Mouse (Mus musculus): Measurements from ENCODE around the gene Rnf41. TPM values are rescaled to one million over a fixed set of nuclear protein-coding genes. Genes with fewer than 3 reads are reported as not detected.

The Rnf41 gene
- polyA plus RNA-seq, 1 experiment from 2014 or later = 29.9 TPM

DNA sequence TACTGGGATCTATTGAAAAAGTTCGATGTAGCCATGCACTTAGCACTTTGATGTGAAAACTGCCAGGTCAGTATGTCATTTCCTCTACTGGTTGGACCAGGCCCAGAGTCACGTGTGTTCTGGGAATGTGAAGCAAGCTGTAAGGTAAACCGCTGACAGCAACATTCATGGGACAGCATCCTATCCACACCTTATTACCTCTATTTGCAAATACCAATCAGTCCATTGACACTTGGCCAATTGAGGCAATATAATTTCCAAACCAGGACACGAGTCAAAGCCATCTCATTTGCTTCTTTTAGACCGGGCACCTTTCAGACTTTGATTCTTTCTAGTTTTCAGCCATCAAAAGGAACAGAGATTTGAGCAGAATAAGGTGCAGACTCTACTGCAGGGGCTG is 17.6 kb downstream of the Rnf41 start:
- ATAC-seq (ENCODE audit: insufficient number of reproducible peaks, low FRiP score) = no peak
- 88% methylated on average over 5 of the region's 5 CpGs for WGBS
- peaks cover 63% of the 10 kb centered on the region for H3K36me3 ChIP-seq

DNA sequence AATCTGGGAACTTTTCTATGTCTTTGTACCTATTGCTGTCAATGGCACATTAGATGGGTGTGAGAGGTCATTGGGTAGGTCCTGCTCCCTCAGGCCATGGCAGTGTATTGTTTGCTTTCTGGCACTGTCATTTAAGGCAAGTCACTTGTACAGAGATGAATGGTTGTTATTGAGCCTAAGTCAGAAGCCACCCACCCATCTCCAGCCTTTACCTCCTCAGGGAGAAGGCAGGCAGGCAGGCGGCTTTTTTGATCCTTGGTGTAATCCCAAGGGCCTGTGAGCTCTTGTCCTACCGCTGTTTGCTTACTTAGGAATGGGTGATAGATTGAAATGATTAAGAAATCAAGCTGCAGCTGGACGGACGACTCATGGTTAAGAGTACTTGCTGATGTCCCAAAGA is 18.0 kb downstream of the Rnf41 start:
- Histone ChIP-seq H3K4me1 (replicated peaks) (peaks cover 5% of the 10 kb centered on the region), H3K36me3 (peaks cover 63% of the 10 kb centered on the region)
- WGBS = 84% methylated on average over 4 of the region's 4 CpGs

More for the DNA sequence above, 17.6 kb downstream of the Rnf41 start:
- H3K27me3 ChIP-seq (replicated peaks) = no peaks in the 10 kb centered on the region
- no peak overlapping the region for H3K9ac ChIP-seq
- no peak overlapping the region for H3K4me3 ChIP-seq
- peaks cover 5% of the 10 kb centered on the region for H3K4me1 ChIP-seq (replicated peaks)
- no peak overlapping the region for H3K27ac ChIP-seq (ENCODE audit: poor library complexity, severe bottlenecking)
- H3K4me2 ChIP-seq = no peak overlapping the region
- H3K9me3 ChIP-seq (replicated peaks) = no peaks in the 10 kb centered on the region

DNA sequence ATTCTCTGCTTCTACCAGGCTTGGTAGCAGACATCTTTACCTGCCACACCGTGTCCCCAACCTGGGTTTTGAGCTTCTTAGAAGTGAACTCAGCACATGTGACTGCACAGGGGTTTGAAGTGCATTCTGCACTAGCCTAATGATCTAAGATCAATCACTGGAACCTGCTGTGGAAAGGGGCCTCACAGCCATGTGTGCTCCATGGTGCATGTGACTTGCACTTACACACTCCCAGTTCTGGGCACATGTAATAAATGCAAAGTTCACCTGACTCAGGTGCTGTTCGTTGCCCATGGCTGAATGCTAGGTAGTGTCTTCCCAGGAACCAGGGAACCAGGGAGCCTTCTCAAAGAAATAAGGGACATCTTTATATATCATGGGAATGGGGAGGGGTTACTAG is 22.0 kb downstream of the Rnf41 start:
- no peak overlapping the region for H3K4me3 ChIP-seq
- 92% methylated on average over 2 of the region's 2 CpGs for WGBS

More for the DNA sequence above, 18.0 kb downstream of the Rnf41 start:
- Histone ChIP-seq H3K4me2 (no peak overlapping the region), H3K27me3 (replicated peaks) (no peaks in the 10 kb centered on the region), H3K9ac (no peak overlapping the region), H3K27ac (ENCODE audit: poor library complexity, severe bottlenecking) (no peak overlapping the region), H3K4me3 (no peak overlapping the region), H3K9me3 (replicated peaks) (no peaks in the 10 kb centered on the region)
- ATAC-seq (ENCODE audit: insufficient number of reproducible peaks, low FRiP score) = no peak

DNA sequence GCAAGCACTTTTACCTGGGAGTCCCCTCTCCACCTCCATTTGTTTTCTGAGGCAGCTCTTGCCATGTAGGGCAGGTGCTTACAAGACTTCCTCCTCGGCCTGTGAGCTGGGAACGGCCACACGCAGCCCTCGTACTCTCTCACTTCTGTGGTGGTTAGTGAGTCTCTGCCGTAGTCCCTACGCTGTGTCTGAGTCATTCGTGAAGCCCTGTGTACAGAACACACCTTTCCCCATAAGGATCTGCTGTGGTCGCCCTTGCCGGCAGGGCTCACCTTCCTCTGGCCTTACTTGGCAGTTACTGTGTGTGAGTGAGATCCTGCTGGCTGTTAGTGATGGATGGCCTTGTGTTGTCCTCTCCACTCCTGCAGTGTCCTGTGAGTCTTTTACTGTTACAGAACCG is 23.2 kb downstream of the Rnf41 start:
- no peak overlapping the region for H3K27ac ChIP-seq (ENCODE audit: poor library complexity, severe bottlenecking)
- peaks cover 18% of the 10 kb centered on the region for H3K4me1 ChIP-seq (replicated peaks)
- H3K9me3 ChIP-seq (replicated peaks) = no peaks in the 10 kb centered on the region
- WGBS = 83% methylated on average over 10 of the region's 10 CpGs
- no peak overlapping the region for H3K9ac ChIP-seq
- no peak overlapping the region for H3K4me3 ChIP-seq
- no peaks in the 10 kb centered on the region for H3K27me3 ChIP-seq (replicated peaks)
- no peak for ATAC-seq (ENCODE audit: insufficient number of reproducible peaks, low FRiP score)
- no peak overlapping the region for H3K4me2 ChIP-seq
- peaks cover 82% of the 10 kb centered on the region for H3K36me3 ChIP-seq

More for the DNA sequence above, 22.0 kb downstream of the Rnf41 start:
- no peak for ATAC-seq (ENCODE audit: insufficient number of reproducible peaks, low FRiP score)
- peaks cover 13% of the 10 kb centered on the region; the same call in 1 of the 2 replicates for H3K4me1 ChIP-seq (replicated peaks)
- no peak overlapping the region for H3K4me2 ChIP-seq
- H3K27me3 ChIP-seq (replicated peaks) = no peaks in the 10 kb centered on the region
- H3K36me3 ChIP-seq = peaks cover 83% of the 10 kb centered on the region
- no peaks in the 10 kb centered on the region for H3K9me3 ChIP-seq (replicated peaks)
- no peak overlapping the region for H3K27ac ChIP-seq (ENCODE audit: poor library complexity, severe bottlenecking)
- H3K9ac ChIP-seq = no peak overlapping the region

DNA sequence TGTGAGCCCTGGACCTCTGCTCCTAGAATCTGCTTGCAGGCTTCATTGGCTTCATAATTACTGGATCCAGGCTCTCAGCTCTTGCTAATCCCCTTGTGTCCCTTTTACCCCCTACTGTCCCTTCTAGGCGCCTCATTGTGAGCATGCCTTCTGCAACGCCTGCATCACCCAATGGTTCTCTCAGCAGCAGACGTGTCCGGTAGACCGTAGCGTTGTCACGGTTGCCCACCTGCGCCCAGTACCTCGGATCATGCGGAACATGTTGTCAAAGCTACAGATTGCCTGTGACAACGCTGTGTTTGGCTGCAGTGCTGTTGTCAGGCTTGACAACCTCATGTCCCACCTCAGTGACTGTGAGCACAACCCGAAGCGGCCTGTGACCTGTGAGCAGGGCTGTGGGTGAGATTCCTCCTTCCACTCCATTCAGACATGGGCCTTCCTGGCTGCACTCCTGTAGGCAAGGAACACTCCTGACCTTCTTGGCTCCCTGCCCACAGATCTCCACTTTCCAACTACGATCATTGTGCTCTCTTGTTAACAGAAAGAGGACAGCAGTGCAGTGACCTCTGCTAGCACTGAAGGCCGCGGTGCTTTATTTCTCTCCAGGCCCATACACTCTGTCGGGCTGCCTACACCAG is 23.8 kb downstream of the Rnf41 start:
- Histone ChIP-seq H3K9ac (peak overlapping the region; percentile 1; the same call in 1 of the 2 replicates), H3K27me3 (replicated peaks) (no peaks in the 10 kb centered on the region), H3K36me3 (peaks cover 80% of the 10 kb centered on the region), H3K4me2 (no peak overlapping the region), H3K9me3 (replicated peaks) (no peaks in the 10 kb centered on the region), H3K4me1 (replicated peaks) (peaks cover 18% of the 10 kb centered on the region), H3K27ac (ENCODE audit: poor library complexity, severe bottlenecking) (peak overlapping the region; percentile 64), H3K4me3 (no peak overlapping the region)
- ATAC-seq (ENCODE audit: insufficient number of reproducible peaks, low FRiP score) = no peak
- WGBS = 82% methylated on average over 17 of the region's 17 CpGs

DNA sequence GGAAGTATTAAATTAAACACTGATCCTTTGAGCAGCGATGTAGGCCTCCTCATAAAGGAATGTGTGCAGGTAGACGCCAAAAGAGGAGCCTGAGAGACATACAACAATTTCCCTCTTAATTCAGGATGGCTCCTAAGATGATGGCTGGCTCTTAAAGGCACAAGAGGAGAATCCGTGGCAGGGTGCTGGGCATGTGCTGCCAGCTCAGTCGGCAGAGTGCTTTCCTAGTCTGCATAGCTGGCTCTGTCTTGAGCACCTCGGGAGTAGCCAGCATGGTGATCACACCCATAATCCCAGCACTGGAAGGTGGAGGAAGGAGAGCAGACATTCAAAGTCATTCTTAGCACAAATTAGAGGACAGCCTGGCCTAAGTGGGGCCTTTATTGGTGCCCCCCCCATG is 24.4 kb downstream of the Rnf41 start:
- Histone ChIP-seq H3K9me3 (replicated peaks) (no peaks in the 10 kb centered on the region), H3K27me3 (replicated peaks) (no peaks in the 10 kb centered on the region), H3K9ac (peak overlapping the region; percentile 1; the same call in 1 of the 2 replicates), H3K36me3 (peaks cover 80% of the 10 kb centered on the region), H3K4me1 (replicated peaks) (peaks cover 18% of the 10 kb centered on the region), H3K27ac (ENCODE audit: poor library complexity, severe bottlenecking) (peak overlapping the region; percentile 64; the same call in 1 of the 2 replicates), H3K4me2 (no peak overlapping the region), H3K4me3 (no peak overlapping the region)
- WGBS = 85% methylated on average over 5 of the region's 5 CpGs
- no peak for ATAC-seq (ENCODE audit: insufficient number of reproducible peaks, low FRiP score)

DNA sequence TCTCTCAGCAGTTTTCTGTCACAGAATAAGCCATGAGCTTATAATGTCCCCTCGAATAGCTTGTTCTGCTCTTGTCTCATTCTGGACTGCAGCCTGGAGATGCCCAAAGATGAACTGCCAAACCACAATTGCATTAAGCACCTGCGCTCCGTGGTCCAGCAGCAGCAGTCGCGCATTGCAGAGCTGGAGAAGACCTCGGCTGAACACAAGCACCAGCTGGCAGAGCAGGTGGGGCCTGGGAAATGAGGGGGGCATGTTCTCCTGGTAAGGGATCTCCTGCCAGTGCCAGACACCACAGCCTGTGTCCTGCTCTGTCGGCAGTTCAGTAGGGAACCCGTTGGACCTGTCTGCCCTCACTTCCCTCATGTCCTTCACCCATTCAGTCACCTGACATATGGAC is 24.9 kb downstream of the Rnf41 start:
- no peak overlapping the region for H3K4me2 ChIP-seq
- ATAC-seq (ENCODE audit: insufficient number of reproducible peaks, low FRiP score) = no peak
- H3K9me3 ChIP-seq (replicated peaks) = no peaks in the 10 kb centered on the region
- no peak overlapping the region for H3K27ac ChIP-seq (ENCODE audit: poor library complexity, severe bottlenecking)
- H3K36me3 ChIP-seq = peaks cover 80% of the 10 kb centered on the region
- H3K27me3 ChIP-seq (replicated peaks) = no peaks in the 10 kb centered on the region
- no peak overlapping the region for H3K9ac ChIP-seq
- H3K4me3 ChIP-seq = no peak overlapping the region
- 93% methylated on average over 8 of the region's 8 CpGs for WGBS
- H3K4me1 ChIP-seq (replicated peaks) = peaks cover 18% of the 10 kb centered on the region

DNA sequence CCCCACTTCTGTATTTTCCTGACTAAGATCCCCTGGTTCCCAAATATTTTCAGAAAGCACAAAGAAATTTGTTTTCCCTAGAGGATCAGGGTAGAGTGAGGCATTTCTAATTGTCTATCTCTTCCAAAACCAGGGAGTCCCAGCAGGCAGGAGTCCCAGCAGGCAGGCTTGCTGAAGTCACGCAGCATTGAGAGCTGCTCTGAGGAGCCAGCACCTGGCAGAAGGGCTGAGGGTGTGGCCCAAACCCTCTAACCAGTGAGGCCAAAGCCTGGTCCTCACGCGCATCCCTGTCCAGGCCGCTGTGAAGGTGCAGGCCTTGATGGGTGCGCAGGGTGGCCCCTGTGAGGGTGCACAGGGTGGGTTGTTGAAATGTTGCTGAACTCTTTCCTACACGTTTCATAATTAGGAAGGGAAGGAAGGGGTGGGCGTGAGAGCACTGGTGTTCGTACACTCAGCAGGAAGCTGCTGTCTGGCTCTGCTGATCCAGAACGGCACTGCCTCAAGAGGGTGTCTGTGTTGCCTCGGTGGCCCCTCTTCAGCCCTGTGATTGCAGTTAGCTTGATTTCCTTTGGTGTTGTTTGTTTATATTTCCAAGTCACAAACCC is 27.3 kb downstream of the Rnf41 start:
- no peak for ATAC-seq (ENCODE audit: insufficient number of reproducible peaks, low FRiP score)
- Histone ChIP-seq H3K36me3 (peaks cover 81% of the 10 kb centered on the region), H3K27ac (ENCODE audit: poor library complexity, severe bottlenecking) (peak overlapping the region; percentile 44; the same call in 1 of the 2 replicates), H3K27me3 (replicated peaks) (no peaks in the 10 kb centered on the region), H3K4me3 (no peak overlapping the region), H3K4me1 (replicated peaks) (peaks cover 18% of the 10 kb centered on the region), H3K9ac (no peak overlapping the region), H3K4me2 (no peak overlapping the region), H3K9me3 (replicated peaks) (no peaks in the 10 kb centered on the region)
- 60% methylated on average over 10 of the region's 10 CpGs for WGBS

DNA sequence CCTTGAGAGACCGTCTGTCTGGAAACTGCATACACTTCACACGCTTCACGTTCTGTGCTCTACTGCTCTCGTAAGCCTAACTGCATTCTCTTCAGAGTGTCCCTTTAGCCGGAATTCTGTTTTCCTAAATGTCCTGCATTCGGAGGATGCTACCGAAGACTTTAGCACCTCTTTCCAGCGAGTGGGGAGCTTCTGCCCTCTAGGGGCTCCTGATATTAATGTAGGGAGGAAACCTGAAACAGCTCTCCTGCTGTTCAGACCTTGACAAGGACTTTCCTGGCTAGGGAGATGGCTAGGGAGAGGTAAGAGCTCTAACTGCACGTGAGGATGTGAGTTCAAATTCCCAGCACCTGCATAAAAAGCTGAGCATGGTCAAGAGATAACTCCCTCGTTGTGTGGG is 28.9 kb downstream of the Rnf41 start:
- 58% methylated on average over 10 of the region's 10 CpGs for whole genome bisulfite sequencing
- H3K27me3 ChIP-seq (replicated peaks) = no peaks in the 10 kb centered on the region
- ATAC-seq (ENCODE audit: insufficient number of reproducible peaks, low FRiP score) = no peak
- H3K4me2 ChIP-seq = no peak overlapping the region
- H3K4me1 ChIP-seq (replicated peaks) = peaks cover 12% of the 10 kb centered on the region
- peaks cover 67% of the 10 kb centered on the region for H3K36me3 ChIP-seq
- H3K9ac ChIP-seq = no peak overlapping the region
- no peak overlapping the region for H3K27ac ChIP-seq (ENCODE audit: poor library complexity, severe bottlenecking)
- H3K4me3 ChIP-seq = no peak overlapping the region
- H3K9me3 ChIP-seq (replicated peaks) = no peaks in the 10 kb centered on the region

DNA sequence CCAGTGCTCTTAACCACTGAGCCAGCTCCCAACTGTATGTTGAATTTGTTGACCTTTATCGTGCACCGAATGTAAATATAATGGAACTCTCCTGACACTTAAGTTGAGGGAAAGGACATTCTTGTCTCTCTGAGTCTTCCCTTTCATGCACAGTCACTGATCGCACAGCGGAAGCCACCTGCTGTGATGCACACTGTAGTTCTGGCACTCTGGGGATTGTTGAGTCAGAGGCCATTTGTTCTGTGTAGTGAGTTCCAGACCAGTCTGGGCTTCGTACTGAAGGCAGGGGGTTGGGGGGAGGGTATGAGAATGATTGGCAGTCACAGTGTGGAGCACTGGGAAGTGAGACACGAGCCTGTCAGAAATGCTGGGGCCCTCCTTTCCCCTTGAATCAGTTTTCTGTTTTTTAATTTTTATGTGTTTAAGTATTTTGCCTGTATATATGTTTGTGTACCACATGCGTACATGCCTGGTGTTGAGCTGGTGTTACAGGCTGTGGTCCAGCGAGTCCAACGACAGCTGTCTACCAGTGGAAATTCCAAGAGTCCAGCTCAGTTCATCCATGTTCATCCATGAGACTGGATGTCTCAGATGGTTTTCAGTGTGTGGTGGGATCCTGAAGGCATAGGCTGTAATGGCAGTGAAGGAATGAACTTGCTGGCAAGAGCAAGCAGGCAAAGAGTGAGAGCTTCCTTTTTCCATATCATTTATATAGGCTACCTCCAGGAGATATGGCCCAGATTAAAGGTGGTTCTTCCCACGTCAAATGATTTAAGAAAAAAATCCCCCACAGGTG is 30.1 kb downstream of the Rnf41 start:
- 89% methylated on average over 10 of the region's 10 CpGs for WGBS
- Histone ChIP-seq H3K4me3 (no peak overlapping the region), H3K27ac (ENCODE audit: poor library complexity, severe bottlenecking) (no peak overlapping the region), H3K36me3 (peaks cover 56% of the 10 kb centered on the region), H3K9ac (no peak overlapping the region), H3K27me3 (replicated peaks) (no peaks in the 10 kb centered on the region), H3K9me3 (replicated peaks) (no peaks in the 10 kb centered on the region), H3K4me1 (replicated peaks) (peaks cover 5% of the 10 kb centered on the region), H3K4me2 (no peak overlapping the region)
- no peak for ATAC-seq (ENCODE audit: insufficient number of reproducible peaks, low FRiP score)

DNA sequence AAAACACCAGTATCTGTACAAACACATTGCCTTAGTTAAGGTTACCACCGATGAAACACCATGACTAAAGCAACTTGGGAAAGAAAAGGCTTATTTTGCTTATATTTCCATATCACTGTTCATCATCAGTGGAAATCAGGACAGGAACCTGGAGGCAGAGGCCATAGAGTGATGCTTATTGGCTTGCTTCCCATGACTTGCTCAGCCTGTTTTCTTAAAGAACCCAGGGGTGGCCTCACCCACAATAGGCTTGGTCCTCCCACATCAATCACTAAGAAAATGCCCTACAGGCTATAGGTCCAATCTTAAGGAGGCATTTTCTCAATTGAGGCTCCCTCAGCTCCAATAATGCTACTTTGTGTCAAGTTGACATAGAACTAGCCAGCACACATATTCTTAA is 31.3 kb downstream of the Rnf41 start:
- H3K4me1 ChIP-seq (replicated peaks) = peaks cover 5% of the 10 kb centered on the region
- peaks cover 45% of the 10 kb centered on the region for H3K36me3 ChIP-seq
- no peak for ATAC-seq (ENCODE audit: insufficient number of reproducible peaks, low FRiP score)
- 74% methylated on average over 1 of the region's 1 CpGs for WGBS
- H3K27me3 ChIP-seq (replicated peaks) = no peaks in the 10 kb centered on the region
- no peaks in the 10 kb centered on the region for H3K9me3 ChIP-seq (replicated peaks)
- H3K4me2 ChIP-seq = no peak overlapping the region
- no peak overlapping the region for H3K27ac ChIP-seq (ENCODE audit: poor library complexity, severe bottlenecking)
- no peak overlapping the region for H3K4me3 ChIP-seq
- H3K9ac ChIP-seq = no peak overlapping the region

Data from heart, embryonic 12.5 days (tissue).